Mouse (Mus musculus): Measurements from ENCODE around the gene Bdkrb2. TPM values are rescaled to one million over a fixed set of nuclear protein-coding genes. Genes with fewer than 3 reads are reported as not detected.

Gene Bdkrb2
- polyA plus RNA-seq, 1 experiment from 2014 or later: 1.6 TPM

DNA sequence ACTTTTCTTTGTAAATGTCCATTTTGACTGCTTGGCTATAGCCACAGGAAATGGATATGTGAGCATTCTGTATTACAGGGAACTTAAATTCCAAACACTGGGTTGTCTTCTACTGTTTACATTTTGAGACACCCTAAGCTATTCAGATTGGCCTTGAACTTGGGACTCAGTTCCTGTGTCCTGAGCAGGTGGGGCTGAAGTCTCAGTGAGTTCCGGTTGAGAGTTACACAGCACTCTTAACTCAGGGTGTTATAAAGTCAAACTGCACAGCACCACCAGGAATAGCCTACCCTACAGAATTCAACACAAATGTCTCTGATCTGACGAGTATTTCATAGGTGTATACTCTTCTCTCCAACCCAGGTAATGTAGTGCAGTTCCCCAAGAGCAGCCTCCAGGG is 48.0 kb downstream of the Bdkrb2 start:
- Histone ChIP-seq H3K36me3 (peaks cover 12% of the 10 kb centered on the region), H3K27ac (ENCODE audit: poor library complexity, severe bottlenecking) (no peak overlapping the region), H3K9me3 (replicated peaks) (no peaks in the 10 kb centered on the region), H3K9ac (no peak overlapping the region), H3K4me2 (no peak overlapping the region), H3K27me3 (replicated peaks) (no peaks in the 10 kb centered on the region), H3K4me1 (replicated peaks) (peaks cover 13% of the 10 kb centered on the region), H3K4me3 (no peak overlapping the region)
- WGBS: 91% methylated on average over 2 of the region's 2 CpGs
- no peak for ATAC-seq (ENCODE audit: insufficient number of reproducible peaks, low FRiP score)

GRCm38 (mm10) chr12:105611748-105612147 is 48.7 kb downstream of the Bdkrb2 start:
- 0 out of 2 replicates have a peak, but pooled peaks have one; percentile 6 for ATAC-seq (ENCODE audit: insufficient number of reproducible peaks, low FRiP score)
- no peak overlapping the region for H3K4me3 ChIP-seq

DNA sequence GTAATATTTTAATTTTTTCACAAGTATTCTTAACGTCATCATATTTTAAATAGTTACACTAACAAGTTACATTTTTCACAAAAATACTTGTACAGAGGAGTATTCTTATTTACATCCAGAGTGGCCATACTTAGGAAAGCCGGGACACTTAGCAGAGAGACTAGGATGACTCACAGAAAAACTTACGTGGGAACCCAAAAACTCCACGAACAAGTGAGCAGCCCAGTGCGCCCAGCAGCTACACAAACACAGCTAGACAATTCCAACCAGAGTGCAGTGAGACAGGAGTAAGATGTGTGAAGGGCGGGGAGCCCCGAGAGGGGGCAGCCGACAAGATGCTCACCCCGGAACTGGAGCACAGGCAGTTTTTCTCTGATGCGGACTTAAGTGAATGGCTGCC is 50.5 kb downstream of the Bdkrb2 start:
- ATAC-seq (ENCODE audit: insufficient number of reproducible peaks, low FRiP score): no peak
- 90% methylated on average over 10 of the region's 10 CpGs for WGBS

More at GRCm38 (mm10) chr12:105611748-105612147, 48.7 kb downstream of the Bdkrb2 start:
- H3K9me3 ChIP-seq (replicated peaks): no peaks in the 10 kb centered on the region
- H3K4me2 ChIP-seq: no peak overlapping the region
- no peak overlapping the region for H3K27ac ChIP-seq (ENCODE audit: poor library complexity, severe bottlenecking)
- H3K9ac ChIP-seq: no peak overlapping the region
- WGBS: 7% methylated on average over 7 of the region's 7 CpGs
- H3K4me1 ChIP-seq (replicated peaks): peaks cover 13% of the 10 kb centered on the region
- H3K36me3 ChIP-seq: peaks cover 19% of the 10 kb centered on the region
- H3K27me3 ChIP-seq (replicated peaks): no peaks in the 10 kb centered on the region

DNA sequence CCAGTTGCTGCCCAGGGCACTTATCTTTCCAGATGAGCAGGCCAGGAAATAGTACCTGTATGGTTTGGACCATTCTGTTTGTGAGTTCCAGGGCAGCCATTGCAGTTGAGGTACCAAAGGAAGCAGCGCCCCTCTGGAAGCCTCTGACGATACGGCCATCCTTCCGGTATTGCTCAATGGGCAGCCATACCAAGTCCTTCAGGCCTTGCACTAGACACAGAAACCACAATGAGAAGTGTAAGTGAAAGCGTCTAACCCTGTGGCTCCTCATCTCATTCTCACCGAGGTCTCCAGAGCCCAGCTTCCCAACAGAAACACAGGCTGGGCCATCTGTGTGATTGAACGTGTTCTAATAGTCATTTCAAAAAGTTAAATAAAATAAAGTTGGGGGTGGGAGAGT is 59.0 kb downstream of the Bdkrb2 start:
- H3K27me3 ChIP-seq (replicated peaks): no peaks in the 10 kb centered on the region
- H3K36me3 ChIP-seq: peaks cover 73% of the 10 kb centered on the region
- H3K27ac ChIP-seq (ENCODE audit: poor library complexity, severe bottlenecking): no peak overlapping the region
- no peak overlapping the region for H3K4me3 ChIP-seq
- no peak for ATAC-seq (ENCODE audit: insufficient number of reproducible peaks, low FRiP score)
- no peaks in the 10 kb centered on the region for H3K9me3 ChIP-seq (replicated peaks)
- H3K4me2 ChIP-seq: no peak overlapping the region
- WGBS: 94% methylated on average over 7 of the region's 7 CpGs
- no peaks in the 10 kb centered on the region for H3K4me1 ChIP-seq (replicated peaks)
- H3K9ac ChIP-seq: no peak overlapping the region

More for the DNA sequence above, 50.5 kb downstream of the Bdkrb2 start:
- Histone ChIP-seq H3K4me3 (no peak overlapping the region), H3K27me3 (replicated peaks) (no peaks in the 10 kb centered on the region), H3K9me3 (replicated peaks) (no peaks in the 10 kb centered on the region), H3K27ac (ENCODE audit: poor library complexity, severe bottlenecking) (no peak overlapping the region), H3K4me2 (no peak overlapping the region), H3K9ac (no peak overlapping the region), H3K36me3 (peaks cover 37% of the 10 kb centered on the region), H3K4me1 (replicated peaks) (peaks cover 13% of the 10 kb centered on the region)

GRCm38 (mm10) chr12:105622981-105623539 is 60.0 kb downstream of the Bdkrb2 start:
- Histone ChIP-seq H3K27ac (ENCODE audit: poor library complexity, severe bottlenecking) (no peak overlapping the region), H3K9me3 (replicated peaks) (no peaks in the 10 kb centered on the region), H3K4me1 (replicated peaks) (no peaks in the 10 kb centered on the region), H3K4me3 (no peak overlapping the region), H3K27me3 (replicated peaks) (no peaks in the 10 kb centered on the region), H3K4me2 (no peak overlapping the region), H3K9ac (no peak overlapping the region), H3K36me3 (peaks cover 72% of the 10 kb centered on the region)
- no peak for ATAC-seq (ENCODE audit: insufficient number of reproducible peaks, low FRiP score)
- WGBS: 93% methylated on average over 12 of the region's 12 CpGs

- Histone ChIP-seq H3K4me3 (no peak overlapping the region), H3K9me3 (replicated peaks) (no peaks in the 10 kb centered on the region), H3K27me3 (replicated peaks) (no peaks in the 10 kb centered on the region), H3K27ac (ENCODE audit: poor library complexity, severe bottlenecking) (no peak overlapping the region), H3K36me3 (peaks cover 60% of the 10 kb centered on the region), H3K9ac (no peak overlapping the region), H3K4me2 (no peak overlapping the region), H3K4me1 (replicated peaks) (no peaks in the 10 kb centered on the region)
- ATAC-seq (ENCODE audit: insufficient number of reproducible peaks, low FRiP score): no peak
- WGBS: 70% methylated on average over 7 of the region's 7 CpGs
Measured at GRCm38 (mm10) chr12:105625798-105626197, 62.8 kb downstream of the Bdkrb2 start.

DNA sequence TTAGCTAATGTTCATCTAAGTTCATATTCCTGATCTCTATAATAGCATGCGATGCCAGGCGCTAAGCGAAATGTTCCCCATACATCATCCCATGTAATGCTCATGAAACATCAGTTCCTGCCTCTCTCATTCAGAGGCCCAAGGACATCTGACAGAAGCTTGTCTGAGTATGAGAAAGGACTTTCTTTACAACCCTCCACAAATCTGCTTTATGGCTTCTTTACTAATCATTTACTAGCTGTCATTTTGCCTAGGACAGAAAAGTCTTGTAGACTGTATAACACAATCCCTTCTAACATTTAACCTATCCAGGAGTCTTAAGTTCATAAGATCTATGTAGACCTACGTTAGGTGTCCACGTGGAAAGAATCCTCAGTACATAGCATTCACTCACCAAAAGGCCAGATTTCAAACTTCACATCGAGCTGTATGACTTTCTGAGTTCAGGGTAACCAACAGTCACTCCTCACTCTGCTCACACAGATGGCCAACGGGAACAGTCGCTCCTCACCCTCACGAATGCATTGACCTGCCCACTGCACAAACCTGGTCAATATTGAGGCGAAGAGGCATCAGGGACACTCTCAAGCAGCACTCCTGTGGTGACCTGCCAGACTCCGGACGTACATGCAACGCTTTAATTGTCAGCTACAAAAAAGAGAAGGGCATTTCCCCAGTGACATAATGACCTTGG is 71.5 kb downstream of the Bdkrb2 start:
- peaks cover 79% of the 10 kb centered on the region for H3K36me3 ChIP-seq
- H3K27me3 ChIP-seq (replicated peaks): no peaks in the 10 kb centered on the region
- 95% methylated on average over 13 of the region's 13 CpGs for WGBS

GRCm38 (mm10) chr12:105636551-105636950 is 73.5 kb downstream of the Bdkrb2 start:
- Histone ChIP-seq H3K9ac (no peak overlapping the region), H3K36me3 (peaks cover 92% of the 10 kb centered on the region), H3K27ac (ENCODE audit: poor library complexity, severe bottlenecking) (no peak overlapping the region), H3K9me3 (replicated peaks) (no peaks in the 10 kb centered on the region), H3K27me3 (replicated peaks) (no peaks in the 10 kb centered on the region), H3K4me3 (no peak overlapping the region), H3K4me2 (no peak overlapping the region), H3K4me1 (replicated peaks) (no peaks in the 10 kb centered on the region)
- ATAC-seq (ENCODE audit: insufficient number of reproducible peaks, low FRiP score): no peak
- 93% methylated on average over 9 of the region's 9 CpGs for WGBS

More for the DNA sequence above, 71.5 kb downstream of the Bdkrb2 start:
- no peak for ATAC-seq (ENCODE audit: insufficient number of reproducible peaks, low FRiP score)
- H3K9ac ChIP-seq: no peak overlapping the region
- H3K4me3 ChIP-seq: no peak overlapping the region
- no peaks in the 10 kb centered on the region for H3K4me1 ChIP-seq (replicated peaks)
- no peaks in the 10 kb centered on the region for H3K9me3 ChIP-seq (replicated peaks)
- no peak overlapping the region for H3K4me2 ChIP-seq
- no peak overlapping the region for H3K27ac ChIP-seq (ENCODE audit: poor library complexity, severe bottlenecking)

DNA sequence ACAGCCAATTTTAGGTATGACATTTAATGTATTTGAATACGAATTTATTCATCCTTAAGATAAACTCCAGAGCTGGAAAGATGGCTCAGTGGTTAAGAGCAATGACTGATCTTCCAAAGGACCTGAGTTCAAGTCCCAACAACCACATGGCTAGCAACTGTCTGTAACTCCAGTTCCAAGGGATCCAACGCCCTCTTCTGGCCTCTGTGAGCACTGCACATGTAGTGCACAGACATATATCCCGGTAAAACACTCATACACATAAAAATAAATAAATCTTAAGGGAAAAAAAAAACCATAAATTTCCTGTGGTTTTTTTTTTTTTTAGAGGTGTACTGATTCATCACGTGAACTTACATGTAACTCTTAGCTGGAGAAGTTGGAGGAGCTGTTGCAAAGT is 74.5 kb downstream of the Bdkrb2 start:
- WGBS: 79% methylated on average over 4 of the region's 4 CpGs
- Histone ChIP-seq H3K4me2 (no peak overlapping the region), H3K36me3 (peaks cover 96% of the 10 kb centered on the region), H3K9ac (no peak overlapping the region), H3K27me3 (replicated peaks) (no peaks in the 10 kb centered on the region), H3K4me1 (replicated peaks) (no peaks in the 10 kb centered on the region), H3K4me3 (no peak overlapping the region), H3K27ac (ENCODE audit: poor library complexity, severe bottlenecking) (no peak overlapping the region), H3K9me3 (replicated peaks) (no peaks in the 10 kb centered on the region)
- ATAC-seq (ENCODE audit: insufficient number of reproducible peaks, low FRiP score): no peak

DNA sequence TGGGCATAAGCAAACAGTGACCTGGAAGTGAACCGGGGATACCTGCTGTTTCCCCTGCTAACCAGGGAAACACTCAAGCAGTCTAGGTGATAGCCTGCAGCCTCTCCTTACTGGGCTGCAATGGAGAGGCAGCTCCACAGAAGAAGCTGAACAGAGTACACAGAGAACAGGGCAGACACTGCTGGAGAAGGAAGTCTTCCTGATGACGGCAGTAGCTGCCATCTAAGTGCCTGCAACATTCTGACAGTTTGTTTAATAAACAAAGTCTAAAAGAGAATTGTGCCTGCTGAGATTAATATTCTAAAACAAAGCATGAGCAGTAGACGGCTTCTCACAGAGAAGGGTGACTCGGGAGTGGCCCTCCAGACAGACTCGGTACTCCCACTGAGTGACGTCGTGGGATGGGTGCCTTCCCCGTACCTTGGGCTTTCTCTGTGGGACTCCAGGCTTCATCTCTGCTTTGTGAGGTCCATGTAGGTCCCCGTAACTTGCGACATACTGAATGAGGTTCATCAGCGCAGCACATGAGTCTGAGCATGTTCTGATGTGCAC is 79.8 kb downstream of the Bdkrb2 start:
- H3K4me1 ChIP-seq (replicated peaks): no peaks in the 10 kb centered on the region
- no peak overlapping the region for H3K4me2 ChIP-seq
- H3K9me3 ChIP-seq (replicated peaks): no peaks in the 10 kb centered on the region
- no peaks in the 10 kb centered on the region for H3K27me3 ChIP-seq (replicated peaks)
- 91% methylated on average over 11 of the region's 11 CpGs for WGBS
- H3K27ac ChIP-seq (ENCODE audit: poor library complexity, severe bottlenecking): no peak overlapping the region
- ATAC-seq (ENCODE audit: insufficient number of reproducible peaks, low FRiP score): no peak
- H3K9ac ChIP-seq: no peak overlapping the region
- H3K36me3 ChIP-seq: peaks cover 95% of the 10 kb centered on the region
- H3K4me3 ChIP-seq: no peak overlapping the region
